Mouse (Mus musculus) megakaryocyte, adult 5-6 weeks (primary cell): ENCODE measurements around the gene Zdhhc18. TPM values are rescaled to one million over a fixed set of nuclear protein-coding genes. Genes with fewer than 3 reads are reported as not detected.
"Not testable (repeated sequence)": the region's sequence is repeated elsewhere in the genome, so short reads cannot be mapped to it uniquely, and the experiment has no call there.

Source experiments
- ATAC-seq: 2 replicates; pipeline ENCODE4 v1.8.0; 2016; ENCODE audit warnings: mild to moderate bottlenecking, inconsistent platforms; ENCODE audit not compliant: poor library complexity, severe bottlenecking
- total RNA-seq, 2 experiments: library from RNA; stranded (forward) in 1 of 2; stranded (reverse) in 1 of 2; fragments of 153-499, 151-499 nt in 1 of 2; fragments of 221-1000, 200-1000 nt in 1 of 2; gene quantifications; 2 replicates each; pipeline versions ENCODE4 v1.2.3 to v1.2.4; 2015 to 2017

Zdhhc18 gene
- total RNA-seq, 2 experiments from 2014 or later, result 9.3 to 29.5 TPM

GRCm38 (mm10) chr4:133666199-133666598 lies 16.2 kb upstream of the Zdhhc18 start:
- ATAC-seq, result peak; percentile 81

GRCm38 (mm10) chr4:133665118-133665517 lies 15.2 kb upstream of the Zdhhc18 start:
- ATAC-seq, result no peak

GRCm38 (mm10) chr4:133662945-133663344 lies 13.0 kb upstream of the Zdhhc18 start:
- no peak for ATAC-seq

- ATAC-seq, result no peak
Observed at GRCm38 (mm10) chr4:133662421-133662820, 12.5 kb upstream of the Zdhhc18 start.

- peak; percentile 44 for ATAC-seq
Observed at GRCm38 (mm10) chr4:133660193-133661155, 10.5 kb upstream of the Zdhhc18 start.

GRCm38 (mm10) chr4:133659497-133660192 lies 9.7 kb upstream of the Zdhhc18 start:
- ATAC-seq, result peak; percentile 84

- no peak for ATAC-seq
Observed at GRCm38 (mm10) chr4:133658729-133659128, 8.8 kb upstream of the Zdhhc18 start.

GRCm38 (mm10) chr4:133657829-133658458 lies 8.0 kb upstream of the Zdhhc18 start:
- no peak for ATAC-seq

- ATAC-seq, result no peak
Observed at GRCm38 (mm10) chr4:133656997-133657396, 7.0 kb upstream of the Zdhhc18 start.

GRCm38 (mm10) chr4:133656294-133656693 lies 6.3 kb upstream of the Zdhhc18 start:
- no peak for ATAC-seq

GRCm38 (mm10) chr4:133654070-133654469 lies 4.1 kb upstream of the Zdhhc18 start:
- ATAC-seq, result not testable (repeated sequence)

- no peak for ATAC-seq
Observed at GRCm38 (mm10) chr4:133652746-133653145, 2.8 kb upstream of the Zdhhc18 start.

GRCm38 (mm10) chr4:133651986-133652385 lies 2.0 kb upstream of the Zdhhc18 start:
- no peak for ATAC-seq

- ATAC-seq, result peak; percentile 25; the same call in 1 of the 2 replicates
Observed at GRCm38 (mm10) chr4:133651445-133651844, 1.5 kb upstream of the Zdhhc18 start.

- not testable (repeated sequence) for ATAC-seq
Observed at GRCm38 (mm10) chr4:133649464-133649863, 490 bp downstream of the Zdhhc18 start.

- no peak for ATAC-seq
Observed at GRCm38 (mm10) chr4:133645680-133646079, 4.3 kb downstream of the Zdhhc18 start.

- ATAC-seq, result no peak
Observed at GRCm38 (mm10) chr4:133645195-133645594, 4.8 kb downstream of the Zdhhc18 start.

- ATAC-seq, result no peak
Observed at GRCm38 (mm10) chr4:133634043-133634410, 15.9 kb downstream of the Zdhhc18 start.

- peak; percentile 96 for ATAC-seq
Observed at GRCm38 (mm10) chr4:133633332-133634042, 16.5 kb downstream of the Zdhhc18 start.

GRCm38 (mm10) chr4:133632483-133633327 lies 17.2 kb downstream of the Zdhhc18 start:
- no peak for ATAC-seq
